Mouse (Mus musculus): ENCODE measurements around the gene Slc40a1.

GRCm38 (mm10) chr1:45898044-45898443, 28.3 kb downstream of the Slc40a1 start:
- TF ChIP-seq CTCF (IDR thresholded peaks at IDR 0.05; ENCODE audit: low read depth): no peak
- no peak for TF ChIP-seq EP300 (optimal IDR thresholded peaks at IDR 0.05)
